Mouse (Mus musculus) bone marrow, adult 2 months (tissue): Measurements from ENCODE around the gene E4f1.

Experiments
- CTCF ChIP-seq: fragments of 200-500 bp; IDR thresholded peaks from 2 replicates; pipeline ENCODE4 v1.5.1; 2011; ENCODE audit warnings: low read length, control low read depth; ENCODE audit not compliant: control insufficient read depth, insufficient read depth
- POLR2A ChIP-seq: fragments of 200-500 bp; IDR thresholded peaks from 2 replicates; pipeline ENCODE4 v1.6.1; 2011; ENCODE audit warnings: low read depth, mild to moderate bottlenecking, control low read depth, low read length, borderline replicate concordance; ENCODE audit not compliant: control insufficient read depth

DNA sequence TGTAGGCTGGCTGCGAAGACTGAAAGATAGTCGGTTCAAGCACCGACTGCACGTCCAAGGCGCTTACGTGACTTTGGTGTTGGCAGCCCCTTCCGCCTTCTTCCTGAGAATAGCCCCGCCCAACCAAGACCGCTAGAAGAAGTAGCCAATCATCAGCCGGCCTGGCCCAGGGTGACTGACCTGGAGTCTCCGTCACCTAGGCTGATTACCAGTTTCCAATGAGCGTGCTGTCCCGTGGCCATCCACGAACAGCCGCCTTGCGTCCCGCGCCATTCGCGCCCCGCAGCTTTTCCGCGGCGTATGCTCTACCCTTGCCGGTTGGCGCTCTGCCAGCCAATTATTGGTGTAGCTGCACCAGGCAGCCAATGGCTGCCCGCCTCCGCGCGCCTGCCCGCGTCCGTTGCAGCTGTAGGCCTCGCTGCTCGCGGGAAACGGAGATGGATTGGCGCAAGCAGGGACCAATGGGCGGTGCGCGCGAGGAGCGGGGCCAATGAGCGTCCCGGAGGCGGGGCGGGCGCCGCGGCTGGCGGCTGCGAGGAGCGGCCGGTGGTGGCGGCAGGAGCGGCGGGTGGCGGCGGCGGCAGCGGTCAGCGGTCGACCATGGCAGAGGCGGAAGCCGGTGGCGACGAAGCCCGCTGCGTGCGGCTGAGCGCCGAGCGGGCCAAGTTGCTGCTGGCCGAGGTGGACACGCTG is at the start of gene E4f1, which contains the start of gene Pgp:
- no peak for TF ChIP-seq CTCF
- TF ChIP-seq POLR2A: peak; percentile 89; the same call in 1 of the 2 replicates
